Mouse (Mus musculus) ES-Bruce4 (cell line): ENCODE data around the gene Rap1gap2. TPM values are rescaled to one million over a fixed set of nuclear protein-coding genes. Genes with fewer than 3 reads are reported as not detected.

Source experiments
- H3K27ac ChIP-seq: 2 replicates; pipeline ENCODE4 v1.5.1; 2012; ENCODE audit warnings: low read length, inconsistent platforms; ENCODE audit not compliant: insufficient read depth
- H3K27me3 ChIP-seq: 2 replicates; pipeline ENCODE4 v1.6.1; 2012; ENCODE audit warnings: mild to moderate bottlenecking, low read length, inconsistent platforms; ENCODE audit not compliant: control insufficient read depth, poor library complexity, insufficient read depth, severe bottlenecking
- H3K36me3 ChIP-seq: 2 replicates; pipeline ENCODE4 v1.6.1; 2012; ENCODE audit warnings: inconsistent platforms, mild to moderate bottlenecking, low read length, moderate library complexity; ENCODE audit not compliant: control insufficient read depth, poor library complexity, insufficient read depth, severe bottlenecking
- H3K4me1 ChIP-seq: one replicate; pipeline ENCODE4 v1.8.1; 2011; ENCODE audit warnings: low read length; ENCODE audit not compliant: control insufficient read depth, insufficient read depth
- H3K4me3 ChIP-seq: 2 replicates; pipeline ENCODE4 v1.5.1; 2011; ENCODE audit warnings: low read depth, mild to moderate bottlenecking, low read length
- H3K9ac ChIP-seq: 2 replicates; pipeline ENCODE4 v1.6.1; 2012; ENCODE audit warnings: low read depth, mild to moderate bottlenecking, inconsistent platforms; ENCODE audit not compliant: poor library complexity, severe bottlenecking
- H3K9me3 ChIP-seq: replicated peaks from 2 replicates; pipeline ENCODE4 v1.6.1; 2012; ENCODE audit warnings: mild to moderate bottlenecking, low read length, inconsistent platforms; ENCODE audit not compliant: control insufficient read depth, poor library complexity, insufficient read depth, severe bottlenecking
- CTCF ChIP-seq: IDR thresholded peaks from one replicate; pipeline ENCODE4 v1.8.1; 2011; ENCODE audit warnings: low read depth, low read length
- EP300 ChIP-seq: IDR thresholded peaks from 2 replicates; pipeline ENCODE4 v1.6.1; 2011; ENCODE audit warnings: low read depth, low read length; ENCODE audit not compliant: insufficient read depth
- POLR2A ChIP-seq: IDR thresholded peaks from one replicate; pipeline ENCODE4 v1.8.1; 2011; ENCODE audit warnings: low read length; ENCODE audit not compliant: insufficient read depth
- polyA plus RNA-seq: library from polyadenylated mRNA; stranded (reverse); fragments of >200 nt; gene quantifications from 2 replicates; pipeline ENCODE4 v1.2.4, GENCODE M21; 2011; ENCODE audit warnings: low read depth; ENCODE audit not compliant: missing spikeins, insufficient read depth, insufficient read length

Rap1gap2 gene
- polyA plus RNA-seq, 1 experiment, result 5.7 TPM

DNA sequence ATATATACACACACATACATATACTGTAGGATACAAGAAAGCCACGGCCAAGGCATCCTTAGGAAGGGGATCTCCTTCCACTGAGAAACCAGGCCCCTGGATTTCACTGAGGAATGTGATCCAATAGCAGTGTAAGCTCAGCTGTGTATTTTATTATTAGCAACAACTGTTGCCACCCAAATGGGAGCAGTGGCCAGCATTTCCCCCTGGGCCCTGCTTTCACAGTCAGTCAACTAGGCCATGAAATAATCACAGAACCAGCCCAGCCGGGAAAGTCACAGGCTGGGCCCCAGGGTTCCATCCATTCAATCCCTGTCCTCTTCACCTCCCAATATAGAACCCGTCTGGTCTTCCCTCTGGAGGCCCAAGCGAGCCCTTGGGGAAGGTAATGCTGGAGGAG is 162.2 kb downstream of the Rap1gap2 start:
- Histone ChIP-seq H3K27ac (no peak overlapping the region), H3K4me1 (no peaks in the 10 kb centered on the region), H3K4me3 (no peak overlapping the region), H3K9me3 (no peaks in the 10 kb centered on the region), H3K36me3 (no peaks in the 10 kb centered on the region), H3K9ac (no peak overlapping the region), H3K27me3 (no peaks in the 10 kb centered on the region)
- TF ChIP-seq EP300 (no peak), CTCF (no peak), POLR2A (no peak)

DNA sequence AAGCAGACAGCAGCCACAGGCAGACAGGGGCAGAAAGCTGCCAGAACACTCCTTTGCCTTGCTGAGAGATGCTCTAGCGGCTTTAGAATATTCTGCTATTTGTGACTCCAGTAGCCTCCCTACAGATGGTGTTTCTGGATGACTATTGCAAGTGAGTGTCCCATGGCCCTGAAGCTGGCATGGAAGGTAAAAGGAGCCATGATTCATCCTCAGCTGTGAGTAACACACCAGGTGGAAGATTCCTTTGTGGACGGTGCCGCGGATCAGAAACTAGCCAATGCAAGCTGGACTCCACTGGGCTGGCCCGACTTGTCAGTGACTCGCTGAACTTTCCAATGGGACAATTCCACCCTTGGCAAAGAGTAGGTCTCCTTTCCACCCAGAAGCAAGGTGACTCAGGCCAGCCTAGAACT is 162.7 kb downstream of the Rap1gap2 start:
- Histone ChIP-seq H3K9ac (no peak overlapping the region), H3K36me3 (no peaks in the 10 kb centered on the region), H3K27me3 (no peaks in the 10 kb centered on the region), H3K4me1 (no peaks in the 10 kb centered on the region), H3K27ac (no peak overlapping the region), H3K4me3 (no peak overlapping the region), H3K9me3 (no peaks in the 10 kb centered on the region)
- TF ChIP-seq EP300 (no peak), CTCF (no peak), POLR2A (no peak)

DNA sequence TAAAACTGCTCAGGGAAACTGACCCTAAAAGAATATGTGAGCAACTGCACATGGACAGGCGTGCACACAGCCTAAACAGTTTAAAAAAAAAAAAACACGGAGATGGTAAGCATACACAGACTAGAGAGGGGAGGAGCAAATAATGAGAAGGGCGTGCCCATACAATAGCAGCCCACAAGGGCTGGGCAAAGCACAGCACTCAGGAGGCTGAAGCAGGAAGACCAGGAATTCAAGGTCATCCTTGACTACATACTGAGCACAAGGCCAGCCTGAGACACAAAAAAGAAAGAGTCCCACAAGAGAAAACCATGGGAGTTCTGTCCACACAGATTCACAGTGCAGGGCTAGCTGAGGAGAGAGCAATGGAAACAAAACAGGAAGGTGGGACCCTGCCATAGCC is 165.1 kb downstream of the Rap1gap2 start:
- H3K27me3 ChIP-seq, result no peaks in the 10 kb centered on the region
- no peak for TF ChIP-seq EP300
- no peak for TF ChIP-seq POLR2A
- no peak for TF ChIP-seq CTCF
- no peaks in the 10 kb centered on the region for H3K9me3 ChIP-seq
- no peaks in the 10 kb centered on the region for H3K4me1 ChIP-seq
- no peaks in the 10 kb centered on the region for H3K36me3 ChIP-seq
- no peak overlapping the region for H3K27ac ChIP-seq
- H3K9ac ChIP-seq, result no peak overlapping the region
- H3K4me3 ChIP-seq, result no peak overlapping the region

DNA sequence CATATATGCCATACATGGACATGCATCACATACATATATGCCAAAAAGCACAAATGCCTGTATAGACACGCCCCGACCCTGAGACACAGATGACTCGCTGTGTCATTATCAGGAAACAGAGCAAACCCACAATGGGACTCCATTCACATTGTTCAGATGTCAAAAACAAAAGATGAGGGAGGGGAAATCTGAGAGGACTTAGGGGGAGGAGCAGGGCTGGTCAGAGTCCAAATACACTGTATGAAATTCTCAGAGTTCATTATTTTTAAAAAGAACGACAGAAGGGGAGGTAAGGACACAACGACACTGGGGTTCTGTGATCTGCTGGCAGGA is 166.8 kb downstream of the Rap1gap2 start:
- peaks cover 2% of the 10 kb centered on the region for H3K4me1 ChIP-seq
- no peak overlapping the region for H3K9ac ChIP-seq
- no peaks in the 10 kb centered on the region for H3K27me3 ChIP-seq
- H3K4me3 ChIP-seq, result no peak overlapping the region
- no peaks in the 10 kb centered on the region for H3K36me3 ChIP-seq
- TF ChIP-seq CTCF, result no peak
- TF ChIP-seq EP300, result no peak
- TF ChIP-seq POLR2A, result no peak
- H3K9me3 ChIP-seq, result no peaks in the 10 kb centered on the region
- no peak overlapping the region for H3K27ac ChIP-seq

DNA sequence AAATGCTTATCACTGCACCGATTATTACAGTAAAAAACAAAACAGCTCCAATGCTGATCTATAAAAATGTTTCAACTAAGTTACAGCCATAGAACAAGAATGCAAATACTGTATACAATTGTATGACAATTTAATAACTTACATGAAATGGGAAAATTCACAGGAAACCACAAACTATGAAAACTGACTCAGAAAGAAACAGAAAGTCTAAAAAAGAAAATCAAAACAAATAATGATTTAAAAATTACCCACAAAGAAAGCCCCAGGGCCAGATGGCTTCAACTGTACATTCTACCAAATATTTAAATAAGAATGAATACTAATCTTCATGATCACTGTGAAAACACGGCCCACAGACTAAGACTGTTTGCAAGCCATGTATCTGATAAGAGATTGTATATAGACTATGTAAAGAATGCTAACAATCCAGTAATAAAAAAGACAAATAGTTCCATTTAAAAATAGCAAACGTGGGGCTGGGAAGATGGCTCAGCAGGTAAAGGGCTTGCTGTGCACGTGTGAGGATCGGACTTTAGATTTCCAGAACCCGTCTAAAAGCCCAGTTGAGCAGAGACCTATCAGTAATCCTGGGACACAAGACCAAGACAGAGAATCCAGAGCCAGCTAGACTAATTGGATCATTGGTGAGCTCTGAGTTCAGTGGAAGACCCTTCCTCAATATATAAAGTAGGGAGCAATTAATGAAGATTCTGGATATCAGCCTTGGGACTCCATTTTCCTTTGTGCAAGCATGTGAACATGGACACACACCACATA is 167.4 kb downstream of the Rap1gap2 start:
- no peak for TF ChIP-seq POLR2A
- TF ChIP-seq CTCF, result no peak
- TF ChIP-seq EP300, result no peak
- no peak overlapping the region for H3K27ac ChIP-seq
- H3K27me3 ChIP-seq, result no peaks in the 10 kb centered on the region
- H3K4me3 ChIP-seq, result no peak overlapping the region
- H3K36me3 ChIP-seq, result no peaks in the 10 kb centered on the region
- no peak overlapping the region for H3K9ac ChIP-seq
- no peaks in the 10 kb centered on the region for H3K9me3 ChIP-seq
- peaks cover 2% of the 10 kb centered on the region for H3K4me1 ChIP-seq

DNA sequence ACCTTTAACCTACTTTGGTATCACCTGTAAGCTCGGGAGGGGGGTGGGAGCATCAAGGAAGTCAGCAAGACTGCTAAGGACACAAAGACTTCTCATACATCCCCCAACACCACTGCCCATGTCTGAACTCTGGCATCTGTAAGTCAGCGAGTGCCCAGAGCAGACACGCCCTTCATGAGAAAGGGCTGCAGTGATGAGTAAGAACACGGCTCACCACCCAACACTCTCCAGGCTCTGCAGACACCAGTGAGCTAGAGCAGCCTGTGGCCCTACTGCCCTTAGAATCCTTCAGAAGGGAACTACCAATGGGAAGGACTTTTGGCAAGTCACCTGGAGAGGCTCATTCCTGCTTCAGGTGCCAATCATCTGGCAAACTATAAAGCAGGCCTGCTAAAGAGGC is 168.3 kb downstream of the Rap1gap2 start:
- Histone ChIP-seq H3K4me3 (no peak overlapping the region), H3K27me3 (no peaks in the 10 kb centered on the region), H3K9ac (no peak overlapping the region), H3K4me1 (peaks cover 2% of the 10 kb centered on the region), H3K36me3 (no peaks in the 10 kb centered on the region), H3K27ac (no peak overlapping the region), H3K9me3 (no peaks in the 10 kb centered on the region)
- TF ChIP-seq CTCF (no peak), POLR2A (no peak), EP300 (no peak)
